Mouse (Mus musculus) forebrain, embryonic 14.5 days (tissue): Measurements from ENCODE around the gene Pef1. TPM values are rescaled to one million over a fixed set of nuclear protein-coding genes. Genes with fewer than 3 reads are reported as not detected.

Experiments used
- ATAC-seq: fragments of 200-750 bp; cut with Nextera tagmentation; 2 replicates; pipeline ENCODE4 v1.8.0; 2017; ENCODE audit warnings: mild to moderate bottlenecking, moderate library complexity
- DNase-seq: peaks from one replicate; pipeline ENCODE4 v3.0.0-alpha.2; 2015; ENCODE audit warnings: low spot score
- H3K27ac ChIP-seq: fragments of 300-500 bp; sonication (generic); 2 replicates; pipeline ENCODE4 v1.5.1; 2014; ENCODE audit warnings: low read depth, mild to moderate bottlenecking, control low read depth, low read length, moderate library complexity
- H3K27me3 ChIP-seq: fragments of 300-500 bp; sonication (generic); replicated peaks from 2 replicates; pipeline ENCODE4 v1.6.1; 2014; ENCODE audit warnings: low read length, control low read depth, mixed read lengths; ENCODE audit not compliant: control insufficient read depth, insufficient read depth
- H3K36me3 ChIP-seq: fragments of 300-500 bp; sonication (generic); 2 replicates; pipeline ENCODE4 v1.6.1; 2014; ENCODE audit warnings: low read length, control low read depth; ENCODE audit not compliant: control insufficient read depth, insufficient read depth
- H3K4me1 ChIP-seq: fragments of 300-500 bp; sonication (generic); 2 replicates; pipeline ENCODE4 v1.6.1; 2014; ENCODE audit warnings: antibody characterized with exemption, low read length, control low read depth; ENCODE audit not compliant: control insufficient read depth, insufficient read depth
- H3K4me2 ChIP-seq: fragments of 300-500 bp; sonication (generic); 2 replicates; pipeline ENCODE4 v1.6.1; 2014; ENCODE audit warnings: mild to moderate bottlenecking, control low read depth, low read length
- H3K4me3 ChIP-seq: fragments of 300-500 bp; sonication (generic); 2 replicates; pipeline ENCODE4 v1.5.1; 2014; ENCODE audit warnings: low read depth, low read length, control low read depth
- H3K9ac ChIP-seq: fragments of 300-500 bp; sonication (generic); 2 replicates; pipeline ENCODE4 v1.6.1; 2014; ENCODE audit warnings: mild to moderate bottlenecking, low read length, control low read depth, moderate library complexity
- H3K9me3 ChIP-seq: fragments of 300-500 bp; sonication (generic); replicated peaks from 2 replicates; pipeline ENCODE4 v1.6.1; 2016; ENCODE audit warnings: low read length, control low read depth, mixed read lengths; ENCODE audit not compliant: control insufficient read depth
- WGBS: fragments of 180-500 bp; shearing (Covaris S2); extraction: QIAGEN DNeasy Blood & Tissue Kit; methylation state at CpG from one replicate; pipeline ENCODE4 v1.1.7; 2014; 5-methylcytosine and 5-hydroxymethylcytosine counted together
- polyA plus RNA-seq: library from polyadenylated mRNA; unstranded; fragments of >200 nt; fragmentation: Nextera tagmentation; extraction: Ambion mirVana; gene quantifications from 2 replicates; pipeline ENCODE4 v1.2.1, GENCODE M21; 2014

The Pef1 gene
- polyA plus RNA-seq, 1 experiment from 2014 or later: 91.9 TPM

GRCm38 (mm10) chr4:130164121-130164520 is 61.8 kb downstream of the Pef1 start:
- Histone ChIP-seq H3K27ac (no peak overlapping the region), H3K27me3 (peaks cover 5% of the 10 kb centered on the region; the same call in 1 of the 2 replicates), H3K4me3 (no peak overlapping the region), H3K4me2 (no peak overlapping the region), H3K9me3 (no peaks in the 10 kb centered on the region), H3K9ac (no peak overlapping the region), H3K36me3 (no peaks in the 10 kb centered on the region), H3K4me1 (peaks cover 6% of the 10 kb centered on the region; the same call in 1 of the 2 replicates)
- no peak for ATAC-seq
- DNase-seq: no peak
- 72% methylated on average over 6 of the region's 6 CpGs for WGBS

GRCm38 (mm10) chr4:130166061-130166460 is 63.7 kb downstream of the Pef1 start:
- Histone ChIP-seq H3K4me3 (no peak overlapping the region), H3K9ac (no peak overlapping the region), H3K4me2 (no peak overlapping the region), H3K9me3 (no peaks in the 10 kb centered on the region), H3K27ac (no peak overlapping the region), H3K27me3 (peaks cover 5% of the 10 kb centered on the region; the same call in 1 of the 2 replicates), H3K36me3 (no peaks in the 10 kb centered on the region), H3K4me1 (peaks cover 6% of the 10 kb centered on the region; the same call in 1 of the 2 replicates)
- 84% methylated on average over 18 of the region's 18 CpGs for WGBS
- DNase-seq (no peak), ATAC-seq (no peak)

- Histone ChIP-seq H3K4me3 (no peak overlapping the region), H3K36me3 (no peaks in the 10 kb centered on the region), H3K4me2 (no peak overlapping the region), H3K9ac (no peak overlapping the region), H3K27me3 (peaks cover 5% of the 10 kb centered on the region; the same call in 1 of the 2 replicates), H3K9me3 (no peaks in the 10 kb centered on the region), H3K4me1 (peaks cover 6% of the 10 kb centered on the region; the same call in 1 of the 2 replicates), H3K27ac (no peak overlapping the region)
- DNase-seq: no peak
- 75% methylated on average over 8 of the region's 8 CpGs for WGBS
- ATAC-seq: no peak
These were observed 64.2 kb downstream of the Pef1 start for GRCm38 (mm10) chr4:130166592-130166991.

GRCm38 (mm10) chr4:130167321-130167720 is 65.0 kb downstream of the Pef1 start:
- H3K4me3 ChIP-seq: no peak overlapping the region
- no peak overlapping the region for H3K27ac ChIP-seq
- WGBS: 68% methylated on average over 22 of the region's 22 CpGs
- DNase-seq (no peak), ATAC-seq (no peak)
- H3K27me3 ChIP-seq: peaks cover 5% of the 10 kb centered on the region; the same call in 1 of the 2 replicates
- peaks cover 6% of the 10 kb centered on the region; the same call in 1 of the 2 replicates for H3K4me1 ChIP-seq
- H3K9me3 ChIP-seq: no peaks in the 10 kb centered on the region
- peak overlapping the region; percentile 9; the same call in 1 of the 2 replicates for H3K4me2 ChIP-seq
- no peaks in the 10 kb centered on the region for H3K36me3 ChIP-seq
- H3K9ac ChIP-seq: no peak overlapping the region

- H3K4me2 ChIP-seq: 0 out of 2 replicates have a peak overlapping the region, but pooled peaks have one; percentile 9
- H3K27me3 ChIP-seq: peaks cover 3% of the 10 kb centered on the region; the same call in 1 of the 2 replicates
- H3K9me3 ChIP-seq: no peaks in the 10 kb centered on the region
- ATAC-seq (no peak), DNase-seq (no peak)
- no peak overlapping the region for H3K27ac ChIP-seq
- peaks cover 6% of the 10 kb centered on the region; the same call in 1 of the 2 replicates for H3K4me1 ChIP-seq
- no peaks in the 10 kb centered on the region for H3K36me3 ChIP-seq
- no peak overlapping the region for H3K4me3 ChIP-seq
- WGBS: 53% methylated on average over 9 of the region's 9 CpGs
- no peak overlapping the region for H3K9ac ChIP-seq
These were observed 65.5 kb downstream of the Pef1 start for GRCm38 (mm10) chr4:130167814-130168213.

GRCm38 (mm10) chr4:130168280-130169183 is 66.2 kb downstream of the Pef1 start:
- no peak overlapping the region for H3K27ac ChIP-seq
- H3K36me3 ChIP-seq: no peaks in the 10 kb centered on the region
- no peaks in the 10 kb centered on the region for H3K9me3 ChIP-seq
- ATAC-seq (no peak), DNase-seq (peak; percentile 49)
- 40% methylated on average over 16 of the region's 16 CpGs for WGBS
- H3K4me3 ChIP-seq: no peak overlapping the region
- H3K4me1 ChIP-seq: peaks cover 2% of the 10 kb centered on the region; the same call in 1 of the 2 replicates
- no peak overlapping the region for H3K9ac ChIP-seq
- peaks cover 3% of the 10 kb centered on the region; the same call in 1 of the 2 replicates for H3K27me3 ChIP-seq
- H3K4me2 ChIP-seq: no peak overlapping the region

GRCm38 (mm10) chr4:130169411-130169971 is 67.1 kb downstream of the Pef1 start:
- Histone ChIP-seq H3K4me3 (no peak overlapping the region), H3K9me3 (no peaks in the 10 kb centered on the region), H3K4me2 (no peak overlapping the region), H3K36me3 (no peaks in the 10 kb centered on the region), H3K27ac (no peak overlapping the region), H3K9ac (no peak overlapping the region), H3K27me3 (0 out of 2 replicates have a peak, but pooled peaks cover 3% of the 10 kb centered on the region), H3K4me1 (no peaks in the 10 kb centered on the region)
- ATAC-seq: no peak
- WGBS: 87% methylated on average over 16 of the region's 16 CpGs
- no peak for DNase-seq

- Histone ChIP-seq H3K4me2 (no peak overlapping the region), H3K36me3 (no peaks in the 10 kb centered on the region), H3K9ac (no peak overlapping the region), H3K4me1 (peaks cover 8% of the 10 kb centered on the region), H3K27ac (no peak overlapping the region), H3K9me3 (no peaks in the 10 kb centered on the region), H3K27me3 (0 out of 2 replicates have a peak, but pooled peaks cover 3% of the 10 kb centered on the region), H3K4me3 (no peak overlapping the region)
- DNase-seq (no peak), ATAC-seq (no peak)
- WGBS: 79% methylated on average over 4 of the region's 4 CpGs
These were observed 68.0 kb downstream of the Pef1 start for GRCm38 (mm10) chr4:130170362-130170761.
